Mouse (Mus musculus) embryonic facial prominence, embryonic 11.5 days (tissue): Measurements from ENCODE around the gene Dcaf17. TPM values are rescaled to one million over a fixed set of nuclear protein-coding genes. Genes with fewer than 3 reads are reported as not detected.

ENCODE experiments used
- ATAC-seq: fragments of 200-750 bp; cut with Nextera tagmentation; replicated peaks from 2 replicates; pipeline ENCODE4 v1.8.0; 2017; ENCODE audit warnings: low read depth; ENCODE audit not compliant: insufficient number of reproducible peaks, low FRiP score, low TSS enrichment
- DNase-seq: peaks from one replicate; pipeline ENCODE4 v3.0.0-alpha.2; 2015; ENCODE audit warnings: low spot score
- H3K27ac ChIP-seq: fragments of 300-500 bp; sonication (generic); replicated peaks from 2 replicates; pipeline ENCODE4 v1.5.1; 2014; ENCODE audit warnings: mild to moderate bottlenecking, low read depth, low read length, control low read depth
- H3K27me3 ChIP-seq: fragments of 300-500 bp; sonication (generic); 2 replicates; pipeline ENCODE4 v1.6.1; 2014; ENCODE audit warnings: mild to moderate bottlenecking, low read length, moderate library complexity, mixed read lengths; ENCODE audit not compliant: control insufficient read depth, insufficient read depth
- H3K36me3 ChIP-seq: fragments of 300-500 bp; sonication (generic); replicated peaks from 2 replicates; pipeline ENCODE4 v1.6.1; 2014; ENCODE audit warnings: low read depth, mild to moderate bottlenecking, low read length, moderate library complexity, mixed read lengths; ENCODE audit not compliant: control insufficient read depth, insufficient read depth
- H3K4me1 ChIP-seq: fragments of 300-500 bp; sonication (generic); 2 replicates; pipeline ENCODE4 v1.6.1; 2014; ENCODE audit warnings: low read length, mixed read lengths; ENCODE audit not compliant: control insufficient read depth, insufficient read depth
- H3K4me2 ChIP-seq: fragments of 300-500 bp; sonication (generic); 2 replicates; pipeline ENCODE4 v1.6.1; 2014; ENCODE audit warnings: low read depth, mild to moderate bottlenecking, control low read depth, low read length, moderate library complexity
- H3K4me3 ChIP-seq: fragments of 300-500 bp; sonication (generic); 2 replicates; pipeline ENCODE4 v1.5.1; 2014; ENCODE audit warnings: low read depth, low read length, control low read depth
- H3K9ac ChIP-seq: fragments of 300-500 bp; sonication (generic); replicated peaks from 2 replicates; pipeline ENCODE4 v1.6.1; 2014; ENCODE audit warnings: mild to moderate bottlenecking, control low read depth, low read length
- H3K9me3 ChIP-seq: fragments of 300-500 bp; sonication (generic); replicated peaks from 2 replicates; pipeline ENCODE4 v1.6.1; 2016; ENCODE audit warnings: mild to moderate bottlenecking, low read length, inconsistent platforms, mixed read lengths; ENCODE audit not compliant: control insufficient read depth
- WGBS: fragments of 180-500 bp; shearing (Covaris S2); extraction: QIAGEN DNeasy Blood & Tissue Kit; methylation state at CpG from one replicate; pipeline ENCODE4 v1.1.7; 2014; 5-methylcytosine and 5-hydroxymethylcytosine counted together
- polyA plus RNA-seq: library from polyadenylated mRNA; unstranded; fragments of >200 nt; fragmentation: Nextera tagmentation; extraction: Ambion mirVana; gene quantifications from 2 replicates; pipeline ENCODE4 v1.2.1, GENCODE M21; 2014

Dcaf17 gene
- polyA plus RNA-seq, 1 experiment from 2014 or later = 29.0 TPM

DNA sequence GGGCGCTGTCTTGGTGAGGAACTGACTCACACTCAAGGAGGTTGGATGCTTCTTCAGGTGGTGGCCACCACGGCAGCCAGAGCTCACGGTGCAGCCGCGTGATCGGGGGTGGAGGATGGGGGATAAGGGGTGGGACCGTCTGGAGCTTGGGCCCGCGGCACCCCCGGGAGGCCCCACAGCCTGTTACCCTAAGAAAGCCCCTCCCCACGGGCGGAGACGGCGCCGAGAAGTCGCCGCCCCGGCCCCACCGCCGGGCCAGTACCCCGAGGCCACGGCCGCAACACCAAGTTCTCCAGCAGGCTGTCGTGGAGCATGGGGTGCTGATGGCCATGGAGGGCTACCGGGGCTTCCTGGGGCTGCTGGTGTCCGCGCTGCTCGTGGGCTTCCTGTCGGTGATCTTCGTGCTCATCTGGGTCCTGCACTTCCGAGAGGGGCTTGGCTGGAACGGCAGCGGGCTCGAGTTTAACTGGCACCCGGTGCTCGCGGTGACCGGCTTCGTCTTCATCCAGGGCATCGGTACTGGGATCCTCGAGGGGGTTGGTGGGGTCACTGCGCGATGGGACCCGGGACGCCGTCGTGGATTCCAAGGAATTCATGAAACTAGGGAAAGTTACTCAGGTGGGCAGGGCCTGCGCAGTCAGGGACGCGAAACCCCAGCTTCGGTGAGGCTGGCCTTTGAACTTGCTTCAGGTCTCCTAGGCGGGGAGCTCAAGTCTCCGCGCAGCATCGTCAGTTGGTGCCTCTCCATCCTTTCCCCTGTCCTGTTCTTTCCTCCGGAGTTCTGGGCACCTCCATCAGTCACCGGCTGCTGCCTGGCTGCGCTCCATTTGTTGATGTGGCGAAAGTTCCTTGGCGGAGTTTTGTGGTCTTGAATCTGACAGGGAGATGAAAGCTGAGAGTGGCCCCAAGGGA is 62.9 kb downstream of the Dcaf17 start, which contains the start of gene Cybrd1:
TSS of gene Cybrd1 (plus strand) at position 127 of the 912 bp plus-strand sequence.
- ATAC-seq = peak; percentile 73
- DNase-seq = peak; percentile 35
- WGBS = 2% methylated on average over 57 of the region's 60 CpGs

DNA sequence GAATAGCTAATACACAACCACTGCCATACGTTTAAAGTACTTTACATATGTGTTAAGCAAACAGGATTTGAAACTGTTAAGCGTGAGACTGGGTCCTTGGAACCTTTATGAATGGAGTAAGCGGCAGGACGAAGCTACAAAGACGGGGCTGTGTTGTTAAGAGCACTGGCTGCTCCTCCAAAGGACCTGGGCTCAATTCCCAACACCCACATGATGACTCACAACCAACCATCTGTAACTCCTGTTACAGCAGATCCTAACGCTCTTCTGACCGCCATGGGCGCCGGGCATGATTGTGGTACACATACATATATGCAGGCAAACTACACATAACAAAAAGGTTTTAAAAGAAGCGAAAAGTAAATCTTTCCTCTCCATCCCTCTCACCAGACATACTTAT is 65.7 kb downstream of the Dcaf17 start:
- DNase-seq (no peak), ATAC-seq (no peak)
- Histone ChIP-seq H3K9me3 (no peaks in the 10 kb centered on the region), H3K4me2 (no peak overlapping the region), H3K36me3 (no peaks in the 10 kb centered on the region), H3K4me3 (no peak overlapping the region), H3K27me3 (no peaks in the 10 kb centered on the region), H3K9ac (no peak overlapping the region), H3K27ac (no peak overlapping the region), H3K4me1 (no peaks in the 10 kb centered on the region; the same call in 1 of the 2 replicates)
- WGBS = 88% methylated on average over 10 of the region's 10 CpGs

More for the DNA sequence above, 62.9 kb downstream of the Dcaf17 start, which contains the start of gene Cybrd1:
- H3K9ac ChIP-seq = peak within 1 kb of the TSS; percentile 63
- peak within 1 kb of the TSS; percentile 48 for H3K4me3 ChIP-seq
- H3K9me3 ChIP-seq = no peaks in the 10 kb centered on the region
- H3K4me1 ChIP-seq = no peaks in the 10 kb centered on the region; the same call in 1 of the 2 replicates
- no peak within 1 kb of the TSS for H3K27ac ChIP-seq
- peak within 1 kb of the TSS; percentile 72 for H3K4me2 ChIP-seq
- no peaks in the 10 kb centered on the region for H3K36me3 ChIP-seq
- no peaks in the 10 kb centered on the region for H3K27me3 ChIP-seq

DNA sequence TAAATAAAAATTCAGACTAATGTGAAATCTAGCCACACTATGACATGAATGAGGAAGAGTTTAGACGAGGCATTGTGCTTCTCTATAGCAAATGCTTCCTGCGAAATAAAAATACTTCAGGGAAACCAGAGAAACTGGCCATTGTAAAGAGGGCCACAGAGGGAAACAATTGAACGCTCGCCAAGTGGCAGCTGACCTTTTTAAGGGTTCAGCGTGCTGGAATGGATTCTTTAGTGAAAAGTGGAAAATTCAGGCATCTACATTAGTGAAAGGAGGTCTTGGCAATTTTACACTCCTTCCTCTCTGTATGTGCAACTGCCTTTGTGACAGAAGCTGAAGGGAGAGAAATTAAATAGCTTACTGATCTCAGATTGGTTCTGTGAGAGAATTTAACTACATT is 66.3 kb downstream of the Dcaf17 start:
- DNase-seq (peak; percentile 11), ATAC-seq (no peak)
- no peak overlapping the region for H3K4me2 ChIP-seq
- H3K4me1 ChIP-seq = no peaks in the 10 kb centered on the region; the same call in 1 of the 2 replicates
- no peak overlapping the region for H3K27ac ChIP-seq
- WGBS = 46% methylated on average over 5 of the region's 5 CpGs
- no peak overlapping the region for H3K9ac ChIP-seq
- no peaks in the 10 kb centered on the region for H3K36me3 ChIP-seq
- no peak overlapping the region for H3K4me3 ChIP-seq
- no peaks in the 10 kb centered on the region for H3K9me3 ChIP-seq
- no peaks in the 10 kb centered on the region for H3K27me3 ChIP-seq

DNA sequence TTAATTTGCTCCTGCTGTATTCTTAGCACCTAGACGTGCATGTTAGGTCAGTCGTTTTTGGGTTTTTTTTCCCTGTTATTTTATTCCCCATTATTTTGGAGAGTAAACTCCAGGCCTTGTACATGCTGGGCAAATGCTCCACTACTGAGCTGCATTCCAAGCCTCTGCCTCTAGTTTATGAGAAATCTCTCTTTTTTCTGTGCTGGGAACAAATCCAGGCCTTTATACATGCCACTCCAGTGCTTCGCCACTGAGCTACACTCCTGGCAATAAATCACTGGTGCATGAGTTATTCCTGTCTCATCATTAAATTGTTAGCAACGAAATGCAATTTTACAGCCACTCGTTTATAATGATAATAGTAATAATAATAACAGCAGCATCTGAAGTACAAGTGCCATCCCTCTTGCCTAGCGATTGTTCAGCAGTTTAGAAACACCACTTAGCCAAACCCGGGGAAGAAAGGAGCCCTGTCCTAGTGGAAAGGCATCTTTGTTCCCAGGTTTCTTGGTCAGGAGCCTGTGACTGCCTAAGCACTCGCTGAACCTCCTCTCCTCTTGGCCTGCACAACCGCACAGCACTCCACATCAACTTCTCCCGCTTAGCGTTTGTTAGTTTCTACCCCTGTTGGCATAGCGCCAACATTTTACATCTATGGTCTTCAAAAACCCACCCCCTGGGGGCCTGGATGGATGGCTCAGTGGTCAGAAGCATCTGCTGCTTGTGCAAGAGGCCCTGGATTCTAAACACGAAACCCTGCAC is 67.3 kb downstream of the Dcaf17 start:
- no peaks in the 10 kb centered on the region; the same call in 1 of the 2 replicates for H3K4me1 ChIP-seq
- H3K9me3 ChIP-seq = no peaks in the 10 kb centered on the region
- H3K27me3 ChIP-seq = no peaks in the 10 kb centered on the region
- no peak overlapping the region for H3K9ac ChIP-seq
- H3K36me3 ChIP-seq = no peaks in the 10 kb centered on the region
- ATAC-seq = no peak
- no peak for DNase-seq
- WGBS = 81% methylated on average over 13 of the region's 13 CpGs
- no peak overlapping the region for H3K4me2 ChIP-seq
- no peak overlapping the region for H3K4me3 ChIP-seq
- no peak overlapping the region for H3K27ac ChIP-seq

DNA sequence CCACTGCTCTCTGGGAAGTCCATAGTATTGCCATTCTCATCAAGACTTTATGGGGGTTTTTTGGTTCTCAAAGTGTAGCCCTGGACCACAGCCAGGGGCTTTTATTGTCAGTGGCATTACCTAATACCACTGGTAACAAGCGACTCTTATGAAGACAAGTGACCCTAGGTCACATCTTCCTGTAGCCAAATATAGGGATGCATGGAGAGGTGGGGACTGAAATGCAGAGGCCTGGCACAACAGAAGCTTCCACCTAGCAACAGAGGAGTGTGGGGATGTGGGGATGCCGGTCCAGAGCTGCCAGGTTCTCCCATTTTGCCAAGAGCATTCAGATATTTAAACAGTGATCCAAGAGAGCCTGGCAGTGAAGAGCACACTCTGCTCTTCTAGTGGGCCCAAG is 68.5 kb downstream of the Dcaf17 start:
- WGBS = 73% methylated on average over 2 of the region's 2 CpGs
- Histone ChIP-seq H3K9ac (no peak overlapping the region), H3K9me3 (no peaks in the 10 kb centered on the region), H3K27ac (no peak overlapping the region), H3K36me3 (no peaks in the 10 kb centered on the region), H3K4me1 (no peaks in the 10 kb centered on the region), H3K4me2 (no peak overlapping the region), H3K4me3 (no peak overlapping the region), H3K27me3 (no peaks in the 10 kb centered on the region)
- ATAC-seq = no peak
- DNase-seq = no peak

DNA sequence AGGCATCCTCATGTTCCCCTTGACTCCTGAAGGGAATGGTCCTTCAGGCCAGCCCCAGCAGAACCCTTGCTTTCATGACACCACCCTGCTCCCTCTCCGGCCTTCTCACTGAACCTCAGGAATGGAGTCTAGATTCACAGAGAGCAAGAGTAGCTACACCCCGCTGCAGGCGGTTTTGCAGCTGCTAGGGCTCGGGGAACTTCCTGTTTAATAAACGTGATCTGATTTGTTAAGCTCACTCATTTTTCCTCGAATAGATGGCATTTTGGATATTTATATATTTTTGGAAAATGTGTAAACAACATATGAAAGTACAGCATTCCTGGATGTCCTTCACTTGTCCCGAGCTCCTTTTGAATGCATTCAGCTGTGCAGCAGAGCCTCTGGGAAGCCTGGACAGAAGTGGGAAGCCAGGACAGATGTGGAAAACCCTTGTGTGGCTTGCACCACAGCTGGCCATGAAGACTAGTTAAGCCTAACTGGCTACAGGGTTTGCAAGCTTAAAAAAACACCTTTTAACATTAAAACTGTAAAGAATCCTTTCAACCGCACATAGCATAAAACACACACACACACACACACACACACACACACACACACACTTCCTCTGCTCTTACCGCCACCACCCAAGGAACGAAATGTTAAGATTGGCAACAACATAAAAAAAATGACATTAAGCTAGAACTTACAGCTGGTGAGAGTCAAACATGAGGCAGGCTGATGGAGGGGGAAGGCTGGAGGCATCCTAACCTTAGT is 72.8 kb downstream of the Dcaf17 start:
- ATAC-seq (no peak), DNase-seq (no peak)
- H3K9ac ChIP-seq = no peak overlapping the region
- no peaks in the 10 kb centered on the region for H3K4me1 ChIP-seq
- WGBS = 79% methylated on average over 10 of the region's 10 CpGs
- no peak overlapping the region for H3K4me2 ChIP-seq
- no peaks in the 10 kb centered on the region for H3K27me3 ChIP-seq
- H3K9me3 ChIP-seq = no peaks in the 10 kb centered on the region
- H3K36me3 ChIP-seq = no peaks in the 10 kb centered on the region
- H3K27ac ChIP-seq = no peak overlapping the region
- H3K4me3 ChIP-seq = no peak overlapping the region

DNA sequence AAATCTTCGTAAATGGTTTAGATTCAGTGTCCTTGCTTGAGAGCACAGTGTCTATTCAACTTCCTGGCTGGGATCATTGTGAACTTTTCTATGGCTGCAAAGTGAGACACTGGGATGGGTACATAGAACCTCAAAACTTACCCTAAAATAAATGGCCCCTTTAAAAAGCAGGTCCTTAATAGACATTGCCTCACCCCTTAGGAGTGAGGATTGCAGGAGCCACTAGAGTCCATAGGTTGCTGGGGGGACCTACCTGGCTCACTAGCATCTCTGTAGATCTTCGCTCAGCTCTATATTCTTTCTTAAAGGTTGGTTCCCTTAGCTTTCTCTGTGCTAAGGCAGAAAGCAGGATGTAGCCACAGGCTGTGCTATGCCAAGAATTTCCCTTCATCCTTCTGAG is 75.2 kb downstream of the Dcaf17 start:
- 94% methylated on average over 2 of the region's 2 CpGs for WGBS
- ATAC-seq = no peak

More for the DNA sequence above, 75.2 kb downstream of the Dcaf17 start:
- no peak for DNase-seq
- Histone ChIP-seq H3K4me3 (no peak overlapping the region), H3K9me3 (no peaks in the 10 kb centered on the region), H3K27me3 (no peaks in the 10 kb centered on the region), H3K27ac (no peak overlapping the region), H3K4me1 (no peaks in the 10 kb centered on the region), H3K9ac (no peak overlapping the region), H3K36me3 (no peaks in the 10 kb centered on the region), H3K4me2 (no peak overlapping the region)
